Comparison of ENCODE assay signal across 8 mouse cellular contexts in genomic region chr7:118929601-118930311, GRCm38 (mm10).
DNase-seq lines count a peak whose midpoint lies in the region.

No protein-coding gene starts in this region.

- DNase-seq in cerebellum, adult 8-10 months = peak; percentile 12
- DNase-seq in cerebellum, adult 9-11 months = no peak
- peak; percentile 63 for DNase-seq in right cerebral cortex, adult 18-20 months
- no peak for DNase-seq in right cerebral cortex, postnatal 4 days
- DNase-seq in heart, adult 8-10 months (ENCODE audit: low spot score) = peak; percentile 82
- DNase-seq in layer of hippocampus, adult 9-11 months = peak; percentile 68
- peak; percentile 42 for DNase-seq in right cerebral cortex, postnatal 25 days
- no peak for DNase-seq in thymus, postnatal 25 days

Comparison
In these comparisons a context has a peak if more than half of its experiments do, and no peak if none do; other contexts are left out.
1. DNase-seq: peak in cerebellum, adult 8-10 months (single experiment), right cerebral cortex, adult 18-20 months (single experiment), heart, adult 8-10 months (single experiment), layer of hippocampus, adult 9-11 months (single experiment) and right cerebral cortex, postnatal 25 days (single experiment); none in cerebellum, adult 9-11 months (single experiment), right cerebral cortex, postnatal 4 days (single experiment) and thymus, postnatal 25 days (single experiment).